Mouse (Mus musculus) kidney, adult 2 months (tissue): ENCODE data around the gene Uqcr11.

ENCODE experiments used
- CTCF ChIP-seq: fragments of 200-500 bp; conservative IDR thresholded peaks from 2 replicates; pipeline ENCODE4 v1.5.1; 2011; ENCODE audit warnings: low read depth, mild to moderate bottlenecking, control low read depth, low read length, moderate library complexity, mixed read lengths; ENCODE audit not compliant: insufficient read depth, insufficient read length
- POLR2A ChIP-seq: fragments of 200-500 bp; IDR thresholded peaks from one replicate; pipeline ENCODE4 v1.6.1; 2011; ENCODE audit warnings: low read depth, low read length, control low read depth

DNA sequence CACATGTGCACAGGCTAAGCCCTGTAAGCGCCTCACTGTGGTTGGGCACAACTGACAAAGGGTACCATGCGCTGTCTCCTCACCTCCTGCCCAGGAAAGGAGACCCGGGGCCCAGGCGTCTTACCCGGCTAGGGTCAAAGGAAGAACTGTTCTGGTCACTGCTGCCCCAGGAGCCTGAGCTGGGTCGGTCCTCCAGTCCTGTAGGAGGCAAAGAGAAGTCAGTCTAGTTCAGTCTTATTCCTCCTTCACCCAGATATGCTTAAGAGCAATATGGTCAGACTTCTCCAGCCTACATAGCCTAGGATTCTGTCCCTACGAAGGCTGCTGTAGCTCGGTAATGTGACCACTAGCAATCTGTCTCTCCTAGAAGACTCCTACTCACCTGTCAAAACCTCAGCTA, 14.6 kb upstream of the Uqcr11 start:
- TF ChIP-seq CTCF (no peak), POLR2A (no peak)
